Mouse (Mus musculus): ENCODE data around the gene Tfap4.

DNA sequence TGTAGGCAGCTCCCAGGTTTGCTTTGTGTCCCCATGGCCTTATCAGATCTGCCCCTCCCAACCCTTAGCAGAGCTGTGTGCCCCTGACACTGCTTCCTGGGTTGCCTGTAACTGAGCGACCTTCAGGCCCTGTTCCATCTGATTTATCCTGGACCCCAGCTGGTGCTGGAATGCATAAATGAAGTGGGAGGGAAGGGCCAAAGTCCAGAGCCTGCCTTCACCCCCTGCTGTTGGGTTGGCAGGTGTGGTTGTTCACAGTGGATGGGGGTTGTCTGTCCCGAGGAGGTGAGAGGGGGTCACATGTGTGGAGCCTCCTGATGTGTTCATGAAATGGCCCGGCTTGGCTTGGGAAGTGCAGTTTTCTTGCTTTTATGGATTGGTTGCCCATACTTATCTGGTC is 42.5 kb upstream of the Tfap4 start:
- TF ChIP-seq CTCF (IDR thresholded peaks at IDR 0.05; ENCODE audit: extremely low read depth, insufficient read depth, low read length): no peak
- no peak for TF ChIP-seq POLR2A (IDR thresholded peaks at IDR 0.05; ENCODE audit: extremely low read depth, insufficient read depth, low read length)
